Mouse (Mus musculus): Measurements from ENCODE around the gene Rnf123. TPM values are rescaled to one million over a fixed set of nuclear protein-coding genes. Genes with fewer than 3 reads are reported as not detected.

The Rnf123 gene
- total and polyA plus RNA-seq, 2 experiments from 2014 or later: 41.8 to 60.4 TPM

- Histone ChIP-seq H3K9me3 (ENCODE audit: low read length) (no peaks in the 10 kb centered on the region), H3K27ac (peak overlapping the region; percentile 77; the same call in 1 of the 2 replicates), H3K27me3 (ENCODE audit: insufficient read depth, low read length) (no peaks in the 10 kb centered on the region), H3K9ac (replicated peaks; ENCODE audit: low read length) (peak overlapping the region; percentile 74), H3K4me3 (ENCODE audit: low read length) (peak overlapping the region; percentile 67), H3K4me1 (ENCODE audit: insufficient read depth, low read length) (0 out of 2 replicates have a peak, but pooled peaks cover 8% of the 10 kb centered on the region), H3K4me2 (ENCODE audit: low read depth, low read length) (peak overlapping the region; percentile 86), H3K36me3 (ENCODE audit: insufficient read depth, low read length) (peaks cover 34% of the 10 kb centered on the region)
- DNase-seq (ENCODE audit: low spot score) (no peak), ATAC-seq (peak; percentile 10; the same call in 1 of the 2 replicates)
- no peak for TF ChIP-seq CTCF (IDR thresholded peaks at IDR 0.05; ENCODE audit: low read depth)
- 2% methylated on average over 16 of the region's 16 CpGs for WGBS
Observed at GRCm38 (mm10) chr9:108094998-108095411, 11.9 kb upstream of the Rnf123 start.

- Histone ChIP-seq H3K27me3 (ENCODE audit: insufficient read depth, low read length) (no peaks in the 10 kb centered on the region), H3K36me3 (ENCODE audit: insufficient read depth, low read length) (peaks cover 34% of the 10 kb centered on the region), H3K27ac (peak within 1 kb of the TSS; percentile 77), H3K4me1 (ENCODE audit: insufficient read depth, low read length) (0 out of 2 replicates have a peak, but pooled peaks cover 8% of the 10 kb centered on the region), H3K4me2 (ENCODE audit: low read depth, low read length) (peak within 1 kb of the TSS; percentile 86), H3K9ac (replicated peaks; ENCODE audit: low read length) (peak within 1 kb of the TSS; percentile 74), H3K9me3 (ENCODE audit: low read length) (no peaks in the 10 kb centered on the region), H3K4me3 (ENCODE audit: low read length) (peak within 1 kb of the TSS; percentile 67)
- under 1% methylated on average over 52 of the region's 52 CpGs for WGBS
- TF ChIP-seq CTCF (IDR thresholded peaks at IDR 0.05; ENCODE audit: low read depth): no peak
- DNase-seq (ENCODE audit: low spot score) (peak; percentile 94), ATAC-seq (peak; percentile 92)
Observed at GRCm38 (mm10) chr9:108094184-108094941, 11.2 kb upstream of the Rnf123 start, which contains the start of gene Apeh. Gene Apeh, minus strand, starts transcription at chr9:108094606.

- Histone ChIP-seq H3K9ac (replicated peaks; ENCODE audit: low read length) (peak overlapping the region; percentile 74), H3K4me3 (ENCODE audit: low read length) (peak overlapping the region; percentile 67), H3K27me3 (ENCODE audit: insufficient read depth, low read length) (no peaks in the 10 kb centered on the region), H3K4me2 (ENCODE audit: low read depth, low read length) (peak overlapping the region; percentile 86), H3K4me1 (ENCODE audit: insufficient read depth, low read length) (0 out of 2 replicates have a peak, but pooled peaks cover 8% of the 10 kb centered on the region), H3K27ac (peak overlapping the region; percentile 77), H3K36me3 (ENCODE audit: insufficient read depth, low read length) (peaks cover 37% of the 10 kb centered on the region), H3K9me3 (ENCODE audit: low read length) (no peaks in the 10 kb centered on the region)
- no peak for TF ChIP-seq CTCF (IDR thresholded peaks at IDR 0.05; ENCODE audit: low read depth)
- whole genome bisulfite sequencing: 54% methylated on average over 10 of the region's 10 CpGs
- ATAC-seq (no peak), DNase-seq (ENCODE audit: low spot score) (no peak)
Observed at GRCm38 (mm10) chr9:108093586-108093985, 10.4 kb upstream of the Rnf123 start.

- DNase-seq (ENCODE audit: low spot score): no peak
- Histone ChIP-seq H3K27me3 (ENCODE audit: insufficient read depth, low read length) (no peaks in the 10 kb centered on the region), H3K4me2 (ENCODE audit: low read depth, low read length) (no peak overlapping the region), H3K27ac (no peak overlapping the region), H3K4me3 (ENCODE audit: low read length) (no peak overlapping the region), H3K9ac (replicated peaks; ENCODE audit: low read length) (no peak overlapping the region), H3K36me3 (ENCODE audit: insufficient read depth, low read length) (peaks cover 61% of the 10 kb centered on the region), H3K4me1 (ENCODE audit: insufficient read depth, low read length) (0 out of 2 replicates have a peak, but pooled peaks cover 8% of the 10 kb centered on the region), H3K9me3 (ENCODE audit: low read length) (no peaks in the 10 kb centered on the region)
- no peak for ATAC-seq
- 98% methylated on average over 7 of the region's 7 CpGs for WGBS
- TF ChIP-seq CTCF (IDR thresholded peaks at IDR 0.05; ENCODE audit: low read depth): no peak
Observed at GRCm38 (mm10) chr9:108090611-108091120, 7.5 kb upstream of the Rnf123 start.

- Histone ChIP-seq H3K36me3 (ENCODE audit: insufficient read depth, low read length) (peaks cover 59% of the 10 kb centered on the region), H3K4me1 (ENCODE audit: insufficient read depth, low read length) (0 out of 2 replicates have a peak, but pooled peaks cover 6% of the 10 kb centered on the region), H3K27me3 (ENCODE audit: insufficient read depth, low read length) (peaks cover 12% of the 10 kb centered on the region; the same call in 1 of the 2 replicates), H3K9ac (replicated peaks; ENCODE audit: low read length) (no peak overlapping the region), H3K4me3 (ENCODE audit: low read length) (no peak overlapping the region), H3K27ac (no peak overlapping the region), H3K4me2 (ENCODE audit: low read depth, low read length) (no peak overlapping the region), H3K9me3 (ENCODE audit: low read length) (no peaks in the 10 kb centered on the region)
- DNase-seq (ENCODE audit: low spot score) (no peak), ATAC-seq (no peak)
- TF ChIP-seq CTCF (IDR thresholded peaks at IDR 0.05; ENCODE audit: low read depth): no peak
- WGBS: 93% methylated on average over 4 of the region's 4 CpGs
Observed at GRCm38 (mm10) chr9:108085261-108085660, 2.1 kb upstream of the Rnf123 start.

- H3K36me3 ChIP-seq (ENCODE audit: insufficient read depth, low read length): peaks cover 42% of the 10 kb centered on the region
- DNase-seq (ENCODE audit: low spot score) (no peak), ATAC-seq (no peak)
- 83% methylated on average over 6 of the region's 6 CpGs for WGBS
- no peak overlapping the region for H3K4me2 ChIP-seq (ENCODE audit: low read depth, low read length)
- H3K9me3 ChIP-seq (ENCODE audit: low read length): no peaks in the 10 kb centered on the region
- H3K9ac ChIP-seq (replicated peaks; ENCODE audit: low read length): no peak overlapping the region
- no peak overlapping the region for H3K4me3 ChIP-seq (ENCODE audit: low read length)
- H3K4me1 ChIP-seq (ENCODE audit: insufficient read depth, low read length): peaks cover 8% of the 10 kb centered on the region
- no peak for TF ChIP-seq CTCF (IDR thresholded peaks at IDR 0.05; ENCODE audit: low read depth)
- H3K27me3 ChIP-seq (ENCODE audit: insufficient read depth, low read length): peaks cover 12% of the 10 kb centered on the region; the same call in 1 of the 2 replicates
- no peak overlapping the region for H3K27ac ChIP-seq
Observed at GRCm38 (mm10) chr9:108083561-108083960, 415 bp upstream of the Rnf123 start.

Data from hindbrain, postnatal 0 days (tissue).